Mouse (Mus musculus) MEL (cell line): ENCODE data around the gene Osbpl9. TPM values are rescaled to one million over a fixed set of nuclear protein-coding genes. Genes with fewer than 3 reads are reported as not detected.

Experiments
- DNase-seq: peaks from one replicate; pipeline ENCODE4 v3.0.0; 2011; ENCODE audit warnings: low read depth, low spot score
- H3K27ac ChIP-seq: 2 replicates; pipeline ENCODE4 v1.5.1; 2012; ENCODE audit warnings: low read depth, mild to moderate bottlenecking, control low read depth, low read length, moderate library complexity; ENCODE audit not compliant: control insufficient read depth
- H3K27me3 ChIP-seq, 2 experiments: fragments of 150-350 bp in 1 of 2; sonication (generic) in 1 of 2; 2 replicates each; pipeline ENCODE4 v1.6.1; 2012; ENCODE audit warnings: low read length in 2 of 2, mild to moderate bottlenecking in 2 of 2, improper control_type of control experiment in 1 of 2, moderate library complexity in 1 of 2; ENCODE audit not compliant: insufficient read depth in 2 of 2, control insufficient read depth in 1 of 2
- H3K36me3 ChIP-seq, 2 experiments: 2 replicates each; pipeline ENCODE4 v1.6.1; 2012 to 2014; ENCODE audit warnings: low read length in 2 of 2, improper control_type of control experiment in 1 of 2, inconsistent platforms in 1 of 2, mild to moderate bottlenecking in 1 of 2; ENCODE audit not compliant: insufficient read depth in 2 of 2, control insufficient read depth in 1 of 2
- H3K4me1 ChIP-seq, 2 experiments: fragments of 150-350 bp in 1 of 2; sonication (generic) in 1 of 2; 2 replicates each; pipeline ENCODE4 v1.6.1; 2012; ENCODE audit warnings: low read length in 2 of 2, improper control_type of control experiment in 1 of 2, mild to moderate bottlenecking in 1 of 2; ENCODE audit not compliant: insufficient read depth in 2 of 2, control insufficient read depth in 1 of 2
- H3K4me3 ChIP-seq, 2 experiments: fragments of 150-350 bp in 1 of 2; sonication (generic) in 1 of 2; 2 replicates each; pipeline ENCODE4 v1.5.1; 2012; ENCODE audit warnings: low read depth in 2 of 2, low read length in 2 of 2, mild to moderate bottlenecking in 2 of 2, moderate library complexity in 2 of 2, control low read depth in 1 of 2, improper control_type of control experiment in 1 of 2; ENCODE audit not compliant: control insufficient read depth in 1 of 2, insufficient read depth in 1 of 2
- H3K79me2 ChIP-seq: 2 replicates; pipeline ENCODE4 v1.6.1; 2012; ENCODE audit warnings: mild to moderate bottlenecking, low read length, moderate library complexity; ENCODE audit not compliant: control insufficient read depth, poor library complexity, insufficient read depth
- H3K9ac ChIP-seq: 2 replicates; pipeline ENCODE4 v1.6.1; 2012; ENCODE audit warnings: low read depth, mild to moderate bottlenecking, control low read depth, low read length, moderate library complexity; ENCODE audit not compliant: control insufficient read depth, poor library complexity, severe bottlenecking
- H3K9me3 ChIP-seq: fragments of 150-350 bp; sonication (generic); replicated peaks from 2 replicates; pipeline ENCODE4 v1.6.1; 2012; ENCODE audit warnings: mild to moderate bottlenecking, low read length, improper control_type of control experiment, moderate library complexity; ENCODE audit not compliant: insufficient read depth
- BHLHE40 ChIP-seq: IDR thresholded peaks from 2 replicates; pipeline ENCODE4 v1.6.1; 2012; ENCODE audit warnings: low read depth, mild to moderate bottlenecking, inconsistent platforms, low read length, improper control_type of control experiment, borderline replicate concordance
- CHD2 ChIP-seq: IDR thresholded peaks from 2 replicates; pipeline ENCODE4 v1.6.1; 2011; ENCODE audit warnings: low read length, improper control_type of control experiment
- E2F4 ChIP-seq: IDR thresholded peaks from 2 replicates; pipeline ENCODE4 v1.6.1; 2011; ENCODE audit warnings: low read depth, low read length, improper control_type of control experiment, borderline replicate concordance
- ETS1 ChIP-seq: IDR thresholded peaks from 2 replicates; pipeline ENCODE4 v1.6.1; 2012; ENCODE audit warnings: low read depth, mild to moderate bottlenecking, inconsistent platforms, low read length, improper control_type of control experiment, moderate library complexity
- GABPA ChIP-seq: IDR thresholded peaks from 2 replicates; pipeline ENCODE4 v1.6.1; 2012; ENCODE audit warnings: low read depth, mild to moderate bottlenecking, inconsistent platforms, low read length, improper control_type of control experiment, moderate library complexity
- GATA1 ChIP-seq: IDR thresholded peaks from 2 replicates; pipeline ENCODE4 v1.6.1; 2011; ENCODE audit warnings: low read depth, low read length, improper control_type of control experiment
- HCFC1 ChIP-seq: IDR thresholded peaks from 2 replicates; pipeline ENCODE4 v1.6.1; 2012; ENCODE audit warnings: low read depth, mild to moderate bottlenecking, inconsistent platforms, low read length, improper control_type of control experiment, moderate library complexity
- JUND ChIP-seq: IDR thresholded peaks from 2 replicates; pipeline ENCODE4 v1.6.1; 2011; ENCODE audit warnings: low read depth, mild to moderate bottlenecking, improper control_type of control experiment, low read length
- KAT2A ChIP-seq: conservative IDR thresholded peaks from 2 replicates; pipeline ENCODE4 v1.6.1; 2012; ENCODE audit warnings: low read depth, low read length, improper control_type of control experiment, inconsistent platforms
- MAFK ChIP-seq: IDR thresholded peaks from 2 replicates; pipeline ENCODE4 v1.6.1; 2011; ENCODE audit warnings: low read depth, mild to moderate bottlenecking, low read length, improper control_type of control experiment, borderline replicate concordance
- MAX ChIP-seq: IDR thresholded peaks from 2 replicates; pipeline ENCODE4 v1.6.1; 2011; ENCODE audit warnings: low read length, improper control_type of control experiment
- MAZ ChIP-seq: IDR thresholded peaks from 2 replicates; pipeline ENCODE4 v1.6.1; 2012; ENCODE audit warnings: low read depth, mild to moderate bottlenecking, inconsistent platforms, low read length, improper control_type of control experiment
- MEF2A ChIP-seq: IDR thresholded peaks from 2 replicates; pipeline ENCODE4 v1.6.1; 2014; ENCODE audit warnings: low read depth, mild to moderate bottlenecking, inconsistent platforms, low read length, improper control_type of control experiment; ENCODE audit not compliant: poor library complexity, insufficient replicate concordance, severe bottlenecking; ENCODE audit errors: extremely low read depth
- MXI1 ChIP-seq: IDR thresholded peaks from 2 replicates; pipeline ENCODE4 v1.6.1; 2011; ENCODE audit warnings: mild to moderate bottlenecking, low read depth, low read length, improper control_type of control experiment
- MYB ChIP-seq: IDR thresholded peaks from 2 replicates; pipeline ENCODE4 v1.6.1; 2011; ENCODE audit warnings: mild to moderate bottlenecking, low read depth, low read length, improper control_type of control experiment
- NRF1 ChIP-seq: IDR thresholded peaks from 2 replicates; pipeline ENCODE4 v1.6.1; 2014; ENCODE audit warnings: low read depth, mild to moderate bottlenecking, inconsistent platforms, low read length, improper control_type of control experiment, moderate library complexity; ENCODE audit not compliant: poor library complexity, insufficient read depth, severe bottlenecking
- POLR2A ChIP-seq, 2 experiments: IDR thresholded peaks; 2 replicates each; pipeline ENCODE4 v1.6.1; 2011 to 2012; ENCODE audit warnings: low read length in 2 of 2, mild to moderate bottlenecking in 2 of 2, control low read depth in 1 of 2, improper control_type of control experiment in 1 of 2, low read depth in 1 of 2, moderate library complexity in 1 of 2; ENCODE audit not compliant: control insufficient read depth in 1 of 2, insufficient read depth in 1 of 2, poor library complexity in 1 of 2
- POLR2AphosphoS2 ChIP-seq: IDR thresholded peaks from 2 replicates; pipeline ENCODE4 v1.6.1; 2011; ENCODE audit warnings: low read length, improper control_type of control experiment
- RCOR1 ChIP-seq: IDR thresholded peaks from 2 replicates; pipeline ENCODE4 v1.6.1; 2012; ENCODE audit warnings: low read depth, mild to moderate bottlenecking, inconsistent platforms, low read length, improper control_type of control experiment
- SIN3A ChIP-seq: IDR thresholded peaks from 2 replicates; pipeline ENCODE4 v1.6.1; 2012; ENCODE audit warnings: low read length, improper control_type of control experiment, inconsistent platforms
- TAL1 ChIP-seq: IDR thresholded peaks from 2 replicates; pipeline ENCODE4 v1.6.1; 2012; ENCODE audit warnings: mild to moderate bottlenecking, inconsistent platforms, low read length, moderate library complexity, mixed read lengths
- TBP ChIP-seq: IDR thresholded peaks from 2 replicates; pipeline ENCODE4 v1.8.0; 2011; ENCODE audit warnings: low read depth, low read length, improper control_type of control experiment
- TCF12 ChIP-seq: IDR thresholded peaks from 2 replicates; pipeline ENCODE4 v1.6.1; 2014; ENCODE audit warnings: low read depth, mild to moderate bottlenecking, inconsistent platforms, low read length, improper control_type of control experiment, moderate library complexity
- UBTF ChIP-seq: IDR thresholded peaks from 2 replicates; pipeline ENCODE4 v1.6.1; 2012; ENCODE audit warnings: low read depth, mild to moderate bottlenecking, inconsistent platforms, low read length, improper control_type of control experiment, moderate library complexity, borderline replicate concordance; ENCODE audit not compliant: insufficient read depth
- USF2 ChIP-seq, 2 experiments: IDR thresholded peaks; 2 replicates each; pipeline ENCODE4 v1.6.1; 2011 to 2012; ENCODE audit warnings: improper control_type of control experiment in 2 of 2, low read length in 2 of 2, borderline replicate concordance in 1 of 2, inconsistent platforms in 1 of 2, low read depth in 1 of 2, mild to moderate bottlenecking in 1 of 2; ENCODE audit not compliant: insufficient read depth in 1 of 2
- ZC3H11A ChIP-seq: IDR thresholded peaks from 2 replicates; pipeline ENCODE4 v1.6.1; 2012; ENCODE audit warnings: low read depth, mild to moderate bottlenecking, inconsistent platforms, low read length, improper control_type of control experiment
- ZKSCAN1 ChIP-seq: IDR thresholded peaks from 2 replicates; pipeline ENCODE4 v1.6.1; 2012; ENCODE audit warnings: low read depth, mild to moderate bottlenecking, inconsistent platforms, low read length, improper control_type of control experiment, moderate library complexity
- ZMIZ1 ChIP-seq: IDR thresholded peaks from 2 replicates; pipeline ENCODE4 v1.6.1; 2012; ENCODE audit warnings: low read depth, mild to moderate bottlenecking, inconsistent platforms, low read length, improper control_type of control experiment, moderate library complexity
- ZNF384 ChIP-seq: IDR thresholded peaks from 2 replicates; pipeline ENCODE4 v1.6.1; 2012; ENCODE audit warnings: low read depth, mild to moderate bottlenecking, inconsistent platforms, low read length, improper control_type of control experiment
- polyA plus RNA-seq, 2 experiments: library from polyadenylated mRNA; stranded (reverse) in 1 of 2; unstranded in 1 of 2; fragments of >175 nt in 1 of 2; fragments of >200 nt in 1 of 2; gene quantifications; 2 replicates each; pipeline versions ENCODE4 v1.2.1 to v1.2.4; 2012; ENCODE audit warnings: low replicate concordance in 2 of 2, low read depth in 1 of 2; ENCODE audit not compliant: insufficient read length in 2 of 2, insufficient read depth in 1 of 2, missing spikeins in 1 of 2
- total RNA-seq: library from RNA; depleted of rRNA; stranded (reverse); fragments of 300-350 nt; gene quantifications from 2 replicates; pipeline ENCODE4 v1.2.3, GENCODE M21; 2012

The Osbpl9 gene
- total and polyA plus RNA-seq, 3 experiments: 14.9 to 42.6 TPM; not detected in 1

GRCm38 (mm10) chr4:109064941-109065340 is 137.1 kb downstream of the Osbpl9 start:
- DNase-seq: no peak
- Histone ChIP-seq H3K9ac (no peak overlapping the region), H3K27me3 (no peaks in the 10 kb centered on the region), H3K79me2 (no peaks in the 10 kb centered on the region), H3K4me1 (no peaks in the 10 kb centered on the region), H3K36me3 (peaks cover 0 to 4% of the 10 kb centered on the region in 2 experiments; a peak in 2 of 4 replicates), H3K27ac (no peak overlapping the region), H3K9me3 (no peaks in the 10 kb centered on the region), H3K4me3 (no peak overlapping the region)
- TF ChIP-seq CHD2 (no peak), MYB (no peak), ZNF384 (no peak), UBTF (no peak), RCOR1 (no peak), GATA1 (no peak), SIN3A (no peak), MEF2A (no peak), ETS1 (no peak), TAL1 (no peak), ZC3H11A (no peak), GABPA (no peak), BHLHE40 (no peak), KAT2A (no peak), HCFC1 (no peak), JUND (no peak), NRF1 (no peak), MXI1 (no peak), ZMIZ1 (no peak)

GRCm38 (mm10) chr4:109059255-109059821 is 142.7 kb downstream of the Osbpl9 start:
- no peaks in the 10 kb centered on the region for H3K9me3 ChIP-seq
- no peak for DNase-seq
- H3K79me2 ChIP-seq: no peaks in the 10 kb centered on the region
- no peak overlapping the region for H3K9ac ChIP-seq
- TF ChIP-seq ZNF384 (no peak), SIN3A (no peak), MAX (no peak), TCF12 (no peak), HCFC1 (no peak), BHLHE40 (no peak), MEF2A (no peak), POLR2A (IDR thresholded peaks at IDR 0.05; ENCODE audit: control insufficient read depth in 1 of 2, insufficient read depth in 1 of 2, low read depth in 1 of 2, low read length in 2 of 2, poor library complexity in 1 of 2) (no peak), UBTF (no peak), E2F4 (no peak), TAL1 (no peak), GABPA (no peak), MAFK (no peak), MAZ (no peak), USF2 (IDR thresholded peaks at IDR 0.05; ENCODE audit: borderline replicate concordance in 1 of 2, insufficient read depth in 1 of 2, low read depth in 1 of 2, low read length in 2 of 2) (no peak), GATA1 (no peak), TBP (no peak), ZKSCAN1 (no peak), POLR2AphosphoS2 (no peak), MYB (no peak)
- no peak overlapping the region for H3K27ac ChIP-seq
- no peaks in the 10 kb centered on the region for H3K4me1 ChIP-seq
- no peak overlapping the region for H3K4me3 ChIP-seq
- no peaks in the 10 kb centered on the region for H3K27me3 ChIP-seq
- peaks cover 0 to 8% of the 10 kb centered on the region in 2 experiments; a peak in 2 of 4 replicates for H3K36me3 ChIP-seq
